Mouse (Mus musculus): ENCODE measurements at regions not wholly inside any gene's neighbourhood (a gene's known extent, or its start where the extent isn't known, plus 50 kb on each side); places are given as distances from the start of the nearest gene placed in this dataset.

- no peak for TF ChIP-seq CTCF (IDR thresholded peaks at IDR 0.05; ENCODE audit: low read depth, low read length)
- TF ChIP-seq POLR2A (IDR thresholded peaks at IDR 0.05; ENCODE audit: extremely low read depth, insufficient read depth, low read length), result no peak
Measured at GRCm38 (mm10) chr10:68851153-68851552, 127.7 kb downstream of the Tmem26 start.

Data from liver, adult 2 months (tissue).